Mouse (Mus musculus): Measurements from ENCODE around the gene Pdlim7.

The Pdlim7 gene

GRCm38 (mm10) chr13:55522730-55523129, 9.3 kb upstream of the Pdlim7 start:
- DNase-seq (ENCODE audit: extremely low read depth, low read depth) = no peak

DNA sequence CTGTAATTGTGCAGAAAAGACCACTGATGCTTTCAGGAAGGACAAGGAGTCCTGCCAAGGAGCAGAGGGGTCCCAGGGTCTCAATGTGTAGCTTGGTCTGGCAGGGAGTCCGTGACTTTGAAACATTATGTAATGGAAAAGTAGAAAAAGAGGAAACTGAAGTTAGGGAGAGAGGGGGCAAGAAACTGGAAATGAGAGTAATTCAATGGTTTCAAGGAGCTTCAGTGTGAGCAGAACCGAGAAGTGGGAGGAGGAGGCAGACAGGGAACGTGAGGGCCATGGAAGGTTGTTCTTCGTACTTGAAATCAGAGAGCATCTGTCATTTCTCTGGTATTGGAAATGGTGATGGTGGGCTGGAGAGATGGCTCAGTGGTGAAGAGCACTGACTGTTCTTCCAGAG, 6.1 kb upstream of the Pdlim7 start:
- no peak for DNase-seq (ENCODE audit: extremely low read depth, low read depth)

- DNase-seq (ENCODE audit: extremely low read depth, low read depth) = peak; percentile 72
These were observed 3.5 kb upstream of the Pdlim7 start for GRCm38 (mm10) chr13:55516955-55517354.

DNA sequence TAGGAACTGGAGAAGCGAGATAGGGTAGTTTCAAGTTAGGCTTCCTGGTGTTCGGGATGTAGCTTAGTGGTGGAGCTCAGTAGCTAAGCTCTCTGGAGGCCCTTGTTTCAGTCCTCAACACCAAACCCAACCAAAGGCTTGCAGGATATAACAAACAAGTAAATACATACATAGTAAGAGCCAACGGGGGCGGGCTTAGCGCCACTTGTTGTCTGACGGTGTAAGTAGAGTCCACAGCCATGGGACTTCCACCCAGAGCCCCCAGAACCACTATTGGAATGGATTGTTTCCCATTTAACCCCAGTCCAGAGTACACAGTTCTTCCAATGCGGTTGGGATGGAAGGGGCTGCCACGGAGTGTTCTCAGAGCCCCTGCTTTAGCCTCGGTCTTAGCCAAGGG, 352 bp upstream of the Pdlim7 start:
- no peak for DNase-seq (ENCODE audit: extremely low read depth, low read depth)

DNA sequence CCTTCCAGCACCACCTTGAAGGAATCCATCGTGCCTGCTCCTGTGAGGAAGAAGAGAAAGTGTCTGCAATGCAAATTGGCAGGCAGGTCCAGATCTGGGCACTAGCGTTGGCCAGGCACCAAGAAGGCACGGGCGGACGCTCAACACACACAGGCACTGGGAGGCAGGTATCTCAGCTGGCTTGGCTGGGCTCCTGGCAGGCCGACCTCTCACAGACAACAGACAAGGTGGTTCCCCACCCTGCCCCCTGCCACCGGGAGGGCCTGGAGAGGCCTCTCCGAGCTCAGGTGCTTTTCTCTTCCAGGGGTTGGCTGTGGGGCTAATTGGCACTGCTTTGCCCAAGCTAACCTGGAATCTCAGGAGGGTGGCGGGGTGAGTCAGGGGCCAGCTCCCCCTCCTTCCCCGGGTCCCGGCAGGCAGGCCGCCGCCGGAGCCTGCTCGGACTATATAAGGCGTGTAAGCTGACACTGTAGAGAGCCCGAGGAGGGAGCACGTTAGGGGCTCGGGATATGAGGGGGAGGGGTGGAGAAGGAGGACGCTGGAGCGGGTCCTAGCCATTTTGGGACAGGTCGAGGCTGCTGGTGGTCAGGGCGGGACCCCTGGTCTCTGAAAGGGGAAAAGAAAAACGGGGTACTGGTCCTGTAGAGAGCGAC, 971 bp downstream of the Pdlim7 start:
- DNase-seq (ENCODE audit: extremely low read depth, low read depth) = no peak

DNA sequence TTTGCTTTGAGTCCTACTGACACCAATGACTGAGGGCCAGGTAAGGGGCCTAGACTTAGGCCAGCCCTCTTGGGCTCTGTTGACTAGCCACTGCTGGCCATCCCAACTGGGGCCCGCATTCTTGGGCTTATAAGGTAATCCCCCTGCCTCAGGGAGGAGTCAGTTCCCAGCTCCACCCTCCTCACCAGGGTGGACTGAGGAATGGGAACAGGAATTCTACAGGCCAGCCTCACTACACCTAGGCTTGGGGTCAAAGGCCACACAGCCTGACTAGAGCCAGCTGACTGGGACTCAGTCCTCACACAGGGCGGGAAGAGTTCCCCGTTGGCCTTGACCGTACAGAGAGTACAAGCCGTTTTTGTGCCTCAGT, 2.0 kb downstream of the Pdlim7 start:
- DNase-seq (ENCODE audit: extremely low read depth, low read depth) = no peak

- DNase-seq (ENCODE audit: extremely low read depth, low read depth) = no peak
These were observed 2.6 kb downstream of the Pdlim7 start for GRCm38 (mm10) chr13:55510668-55511491.

- DNase-seq (ENCODE audit: extremely low read depth, low read depth) = peak; percentile 67
These were observed 3.2 kb downstream of the Pdlim7 start for GRCm38 (mm10) chr13:55510332-55510667.

DNA sequence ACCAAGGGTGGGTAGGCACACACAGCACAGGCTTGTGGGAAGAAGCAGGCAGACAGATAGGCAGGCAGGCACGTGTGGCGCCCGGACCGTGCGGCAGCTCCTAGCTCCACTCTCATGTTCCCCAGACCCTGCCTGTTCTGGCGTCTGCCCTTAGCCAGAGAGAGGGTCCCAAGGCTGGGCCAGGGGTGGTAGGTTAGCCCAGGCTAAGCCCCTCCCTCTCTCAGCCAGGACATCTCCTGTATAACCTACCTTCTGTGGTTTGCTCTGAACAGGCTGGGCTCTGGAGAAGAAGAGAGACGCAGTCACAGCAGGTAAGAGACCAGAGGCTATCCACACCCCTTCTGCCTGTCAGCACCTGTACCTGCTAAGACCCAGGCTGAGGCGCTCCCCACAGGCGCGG, 4.9 kb downstream of the Pdlim7 start:
- no peak for DNase-seq (ENCODE audit: extremely low read depth, low read depth)

- no peak for DNase-seq (ENCODE audit: extremely low read depth, low read depth)
These were observed 5.6 kb downstream of the Pdlim7 start for GRCm38 (mm10) chr13:55507877-55508276.

GRCm38 (mm10) chr13:55506697-55507096, 6.8 kb downstream of the Pdlim7 start:
- DNase-seq (ENCODE audit: extremely low read depth, low read depth) = no peak

DNA sequence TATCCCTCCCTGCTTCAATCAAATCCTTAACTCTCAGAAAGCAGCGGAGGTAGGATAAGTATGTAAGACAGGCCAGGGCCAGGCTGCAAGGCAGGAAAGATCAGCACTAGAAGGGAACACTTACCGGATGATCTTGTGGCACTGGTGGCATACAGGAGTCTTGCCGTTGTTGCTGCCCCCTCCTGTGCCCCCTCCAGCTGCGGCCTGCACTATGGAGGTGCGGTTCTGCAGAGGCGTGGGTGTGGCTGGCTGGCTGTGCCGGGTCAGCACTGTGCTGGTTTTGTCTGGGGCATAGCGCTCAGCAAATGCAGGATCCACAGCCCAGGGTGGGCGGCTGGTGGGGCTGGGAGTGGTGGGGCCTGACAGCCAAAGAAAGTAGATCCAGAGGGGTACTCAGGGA, 7.7 kb downstream of the Pdlim7 start:
- DNase-seq (ENCODE audit: extremely low read depth, low read depth) = no peak

DNA sequence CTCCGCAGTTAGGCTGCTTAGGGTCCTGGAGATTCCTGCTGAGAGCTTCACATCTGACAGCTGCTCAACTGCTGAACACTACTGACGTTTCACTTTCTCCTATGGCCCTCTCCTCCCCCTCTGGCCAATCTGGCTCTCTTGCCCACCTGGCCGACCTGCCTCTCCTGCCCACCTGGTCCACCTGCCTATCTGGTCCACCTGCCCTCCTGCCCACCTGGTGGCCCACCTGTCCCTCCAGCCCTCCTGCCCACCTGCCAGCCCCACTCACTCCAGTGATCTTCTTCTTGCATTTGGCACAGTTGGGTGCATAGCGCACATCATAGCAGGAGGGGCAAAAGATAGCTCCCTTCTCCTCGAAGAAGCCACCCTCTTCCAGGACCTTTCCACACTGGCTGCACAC, 9.1 kb downstream of the Pdlim7 start:
- no peak for DNase-seq (ENCODE audit: extremely low read depth, low read depth)

GRCm38 (mm10) chr13:55502405-55502804, 11.1 kb downstream of the Pdlim7 start:
- DNase-seq (ENCODE audit: extremely low read depth, low read depth) = no peak

DNA sequence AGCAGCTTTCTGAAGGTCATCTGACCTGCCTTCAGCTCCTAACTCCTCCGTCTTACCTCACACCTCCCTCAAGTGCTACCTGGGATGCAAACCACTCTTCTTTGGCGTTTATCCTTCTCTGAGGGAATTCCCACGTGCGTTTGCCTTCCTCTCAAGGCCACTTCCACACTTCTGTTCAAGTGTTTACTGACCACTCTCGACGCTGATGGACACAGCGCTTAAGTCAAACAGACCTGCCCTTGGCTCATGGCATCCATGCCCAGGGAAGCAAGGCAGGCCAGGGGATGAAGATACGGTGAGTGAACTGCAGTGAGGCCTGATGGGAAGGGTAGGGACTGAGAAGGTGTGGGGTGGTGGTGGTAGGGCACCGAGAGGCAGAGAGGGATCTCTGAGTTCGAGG, 12.9 kb downstream of the Pdlim7 start:
- DNase-seq (ENCODE audit: extremely low read depth, low read depth) = no peak

DNA sequence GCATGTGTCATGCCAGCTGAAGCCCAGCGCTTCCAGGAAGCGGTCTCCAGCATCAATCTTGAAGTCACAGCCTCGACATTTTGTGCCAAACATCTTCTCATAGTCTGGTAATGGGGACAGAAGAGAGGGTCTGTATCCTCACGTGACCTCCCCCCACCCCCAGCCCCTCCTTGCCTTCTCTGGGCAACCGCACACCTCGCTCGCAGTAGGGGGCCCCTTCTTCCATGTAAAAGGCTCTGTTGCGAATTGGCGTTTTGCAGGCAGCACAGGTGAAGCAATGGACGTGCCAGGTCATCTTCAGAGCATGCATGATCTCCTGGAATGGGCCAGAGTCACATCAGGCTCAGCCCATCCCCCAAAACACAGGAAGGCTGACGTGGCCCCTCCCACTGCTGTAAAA, 14.6 kb downstream of the Pdlim7 start:
- no peak for DNase-seq (ENCODE audit: extremely low read depth, low read depth)

DNA sequence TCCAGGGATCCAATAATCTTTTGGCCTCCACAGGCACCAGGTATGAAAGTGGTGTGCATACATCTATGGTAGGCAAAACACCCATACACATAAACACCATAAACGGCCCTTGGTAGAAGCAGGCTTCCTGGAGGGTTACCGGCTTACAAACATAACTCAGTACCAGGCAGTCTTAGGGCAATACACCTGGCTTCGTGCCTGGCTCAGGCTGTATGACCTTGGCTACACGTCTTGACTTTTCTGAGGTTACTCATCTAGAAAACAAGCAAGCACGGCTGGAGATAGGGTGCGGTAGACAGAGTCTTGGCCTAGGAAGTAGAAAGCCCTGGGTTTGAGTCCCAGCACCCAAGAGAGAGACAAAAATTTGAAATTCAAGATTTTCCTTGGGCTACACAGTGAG, 16.8 kb downstream of the Pdlim7 start:
- DNase-seq (ENCODE audit: extremely low read depth, low read depth) = no peak

DNA sequence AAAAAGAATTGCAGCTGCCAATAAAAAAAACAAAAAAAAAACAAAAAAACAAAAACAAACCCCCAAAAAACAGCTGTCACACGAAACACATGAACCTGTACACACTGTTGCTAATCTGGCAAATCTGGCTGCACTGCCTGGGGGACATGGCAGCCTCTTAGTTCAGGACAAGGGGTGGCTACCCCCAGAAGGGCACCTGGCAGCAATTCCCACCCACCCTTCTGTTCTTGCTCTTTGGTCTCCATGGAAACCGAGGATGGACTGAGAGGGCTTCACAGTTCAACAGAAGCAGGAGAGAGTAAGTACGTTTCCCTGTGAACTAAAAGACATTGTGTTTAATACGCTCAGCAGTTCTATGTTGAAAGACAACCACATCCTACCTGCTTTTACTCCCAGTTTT, 17.8 kb downstream of the Pdlim7 start:
- DNase-seq (ENCODE audit: extremely low read depth, low read depth) = no peak

- peak; percentile 90 for DNase-seq (ENCODE audit: extremely low read depth, low read depth)
These were observed 18.4 kb downstream of the Pdlim7 start for GRCm38 (mm10) chr13:55494883-55495621.

- DNase-seq (ENCODE audit: extremely low read depth, low read depth) = no peak
These were observed 19.2 kb downstream of the Pdlim7 start for GRCm38 (mm10) chr13:55494257-55494656.

DNA sequence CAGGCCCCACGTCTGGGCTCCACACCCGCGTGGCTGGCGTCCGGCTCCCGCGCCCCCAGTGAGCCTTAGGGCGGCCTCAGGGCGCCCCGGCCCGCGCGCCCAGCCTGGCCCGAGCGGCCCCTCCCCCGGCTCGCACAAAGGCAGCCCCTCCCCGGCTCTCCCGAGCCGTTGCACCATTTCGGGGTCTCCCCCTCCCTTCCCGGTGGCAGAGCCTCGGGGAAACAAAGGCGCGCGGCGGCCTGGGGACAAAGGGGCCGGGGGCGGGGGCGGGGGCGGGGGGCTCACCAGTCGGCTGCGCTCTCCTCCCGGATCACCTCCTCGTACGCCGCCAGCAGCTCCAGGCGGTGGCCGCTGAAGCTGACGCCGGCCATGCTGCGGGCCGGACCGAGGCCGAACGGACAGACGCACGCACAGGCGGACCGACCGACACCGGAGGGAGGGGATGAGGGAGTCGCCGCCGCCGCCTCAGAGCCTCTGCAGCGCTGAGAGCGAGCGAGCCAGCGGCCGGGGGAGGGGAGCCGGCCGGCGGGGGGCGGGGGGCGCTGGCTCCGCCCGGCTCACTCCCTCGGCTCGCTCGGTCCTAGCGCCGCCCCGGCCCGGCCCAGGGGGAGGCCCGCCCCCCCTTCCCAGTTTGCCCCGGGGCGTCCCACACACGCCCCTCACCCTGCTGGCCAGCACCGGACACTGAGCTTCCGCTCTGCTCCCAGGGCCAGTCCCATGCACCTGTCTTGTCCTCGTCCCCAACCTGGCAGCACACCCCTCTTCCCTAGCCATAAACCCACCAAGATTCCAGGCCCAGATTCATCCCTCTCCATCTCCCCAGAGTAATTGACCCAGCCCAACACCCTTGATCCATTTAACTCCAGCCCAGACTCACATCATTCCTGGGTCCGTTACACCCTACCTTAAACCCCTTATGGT, 25.6 kb downstream of the Pdlim7 start, which contains the start of gene Dbn1:
TSS of gene Dbn1 (minus strand) at position 534 of the 921 bp plus-strand sequence.
- DNase-seq (ENCODE audit: extremely low read depth, low read depth) = no peak

Data from MEL-GATA-1-ER (cell line).